Mouse (Mus musculus): Measurements from ENCODE around the gene Mks1.

DNA sequence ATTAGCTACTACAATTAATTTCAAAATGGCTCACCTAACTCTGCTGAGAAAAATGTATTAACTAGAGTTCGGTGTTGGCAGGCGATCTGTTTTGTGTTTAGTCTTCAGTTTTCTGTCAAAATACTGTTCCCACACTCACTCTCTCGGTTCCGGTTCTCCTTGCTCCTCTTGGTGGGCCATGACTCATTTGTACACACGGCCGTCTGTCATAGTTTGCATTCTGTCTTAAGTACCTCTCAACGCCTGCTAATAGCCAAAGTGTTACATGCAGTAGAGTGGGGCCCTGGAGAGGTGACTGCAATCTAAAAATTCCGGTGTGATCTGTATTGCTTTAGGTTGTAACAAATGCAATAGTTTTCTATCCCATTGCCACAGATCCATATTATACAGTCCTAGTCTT lies 12.3 kb upstream of the Mks1 start:
- TF ChIP-seq POLR2A (IDR thresholded peaks at IDR 0.05; ENCODE audit: insufficient read depth, low read depth, low read length) (no peak), CTCF (IDR thresholded peaks at IDR 0.05) (no peak)
